Mouse (Mus musculus) c-Kit-positive CD71-negative TER-119-negative erythroid progenitor cells, embryonic 14.5 days (primary cell): ENCODE data around the gene Zfp786.
A peak's percentile ranks its signal among the peaks of the same experiment; 100 is the strongest.

ENCODE experiments used
- DNase-seq: peaks from one replicate; pipeline ENCODE4 v3.0.0-alpha.2; 2013; ENCODE audit warnings: low read depth

Zfp786 gene

GRCm38 (mm10) chr6:47821236-47821635, 9.4 kb downstream of the Zfp786 start:
- DNase-seq = no peak

- no peak for DNase-seq
These were observed 10.9 kb downstream of the Zfp786 start for GRCm38 (mm10) chr6:47819626-47820325.

- DNase-seq = no peak
These were observed 11.9 kb downstream of the Zfp786 start for GRCm38 (mm10) chr6:47818721-47819120.

- no peak for DNase-seq
These were observed 14.5 kb downstream of the Zfp786 start for GRCm38 (mm10) chr6:47816151-47816550.

- peak; percentile 95 for DNase-seq
These were observed 17.3 kb downstream of the Zfp786 start, which contains the start of gene Pdia4 for GRCm38 (mm10) chr6:47813257-47813878. Gene Pdia4, minus strand, starts transcription at chr6:47813430.

- no peak for DNase-seq
These were observed 18.3 kb downstream of the Zfp786 start for GRCm38 (mm10) chr6:47812271-47812915.

GRCm38 (mm10) chr6:47811324-47811723, 19.3 kb downstream of the Zfp786 start:
- no peak for DNase-seq

GRCm38 (mm10) chr6:47810181-47810580, 20.5 kb downstream of the Zfp786 start:
- DNase-seq = no peak

GRCm38 (mm10) chr6:47809053-47809452, 21.6 kb downstream of the Zfp786 start:
- no peak for DNase-seq

GRCm38 (mm10) chr6:47808545-47808944, 22.1 kb downstream of the Zfp786 start:
- no peak for DNase-seq

- no peak for DNase-seq
These were observed 23.2 kb downstream of the Zfp786 start for GRCm38 (mm10) chr6:47807419-47807818.

- DNase-seq = no peak
These were observed 25.1 kb downstream of the Zfp786 start for GRCm38 (mm10) chr6:47805520-47805919.

GRCm38 (mm10) chr6:47799079-47799478, 31.6 kb downstream of the Zfp786 start:
- DNase-seq = no peak

GRCm38 (mm10) chr6:47794106-47794830, 36.4 kb downstream of the Zfp786 start:
- DNase-seq = no peak

GRCm38 (mm10) chr6:47793284-47793683, 37.4 kb downstream of the Zfp786 start:
- DNase-seq = no peak

GRCm38 (mm10) chr6:47792533-47792932, 38.1 kb downstream of the Zfp786 start:
- DNase-seq = no peak

- DNase-seq = no peak
These were observed 39.9 kb downstream of the Zfp786 start for GRCm38 (mm10) chr6:47790745-47791144.

- no peak for DNase-seq
These were observed 41.8 kb downstream of the Zfp786 start for GRCm38 (mm10) chr6:47788821-47789220.

- DNase-seq = no peak
These were observed 42.5 kb downstream of the Zfp786 start for GRCm38 (mm10) chr6:47787941-47788736.

- no peak for DNase-seq
These were observed 45.8 kb downstream of the Zfp786 start for GRCm38 (mm10) chr6:47784707-47785412.
